Mouse (Mus musculus): ENCODE data around the gene 4930447C04Rik.

Gene 4930447C04Rik

GRCm38 (mm10) chr12:72942171-72942570 is 1.6 kb upstream of the 4930447C04Rik start:
- DNase-seq = no peak

- DNase-seq = no peak
These were observed 951 bp upstream of the 4930447C04Rik start for GRCm38 (mm10) chr12:72941398-72942051.

- no peak for DNase-seq
These were observed 336 bp upstream of the 4930447C04Rik start for GRCm38 (mm10) chr12:72940822-72941397.

GRCm38 (mm10) chr12:72939616-72940015 is 958 bp downstream of the 4930447C04Rik start, which contains the start of gene Six6:
Gene Six6, plus strand, starts transcription at chr12:72939892.
- DNase-seq = no peak

- no peak for DNase-seq
These were observed 1.7 kb downstream of the 4930447C04Rik start for GRCm38 (mm10) chr12:72938600-72939490.

- no peak for DNase-seq
These were observed 2.4 kb downstream of the 4930447C04Rik start for GRCm38 (mm10) chr12:72938176-72938575.

- DNase-seq = no peak
These were observed 2.9 kb downstream of the 4930447C04Rik start for GRCm38 (mm10) chr12:72937537-72938120.

- DNase-seq = no peak
These were observed 3.8 kb downstream of the 4930447C04Rik start for GRCm38 (mm10) chr12:72936751-72937150.

GRCm38 (mm10) chr12:72917159-72917993 is 23.2 kb downstream of the 4930447C04Rik start:
- DNase-seq = no peak

- no peak for DNase-seq
These were observed 86.1 kb downstream of the 4930447C04Rik start for GRCm38 (mm10) chr12:72854377-72855032.

- DNase-seq = no peak
These were observed 87.0 kb downstream of the 4930447C04Rik start for GRCm38 (mm10) chr12:72853406-72854076.

- DNase-seq = no peak
These were observed 88.3 kb downstream of the 4930447C04Rik start for GRCm38 (mm10) chr12:72852264-72852663.

GRCm38 (mm10) chr12:72850146-72850545 is 90.4 kb downstream of the 4930447C04Rik start:
- no peak for DNase-seq

- DNase-seq = peak; percentile 65
These were observed 92.8 kb downstream of the 4930447C04Rik start for GRCm38 (mm10) chr12:72847725-72848124.

GRCm38 (mm10) chr12:72845946-72846345 is 94.6 kb downstream of the 4930447C04Rik start:
- no peak for DNase-seq

GRCm38 (mm10) chr12:72843973-72844620 is 96.5 kb downstream of the 4930447C04Rik start:
- peak; percentile 93 for DNase-seq

- DNase-seq = no peak
These were observed 97.0 kb downstream of the 4930447C04Rik start for GRCm38 (mm10) chr12:72843555-72843954.

- DNase-seq = no peak
These were observed 97.4 kb downstream of the 4930447C04Rik start for GRCm38 (mm10) chr12:72843135-72843534.

- DNase-seq = no peak
These were observed 99.1 kb downstream of the 4930447C04Rik start for GRCm38 (mm10) chr12:72841500-72841899.

- DNase-seq = no peak
These were observed 103.3 kb downstream of the 4930447C04Rik start for GRCm38 (mm10) chr12:72837302-72837701.
